Mouse (Mus musculus): ENCODE data around the gene Tcp11. TPM values are rescaled to one million over a fixed set of nuclear protein-coding genes. Genes with fewer than 3 reads are reported as not detected.

Tcp11 gene
- polyA plus RNA-seq, 1 experiment from 2014 or later: 0.34 TPM

- Histone ChIP-seq H3K36me3 (ENCODE audit: control insufficient read depth, insufficient read depth, low read length) (no peaks in the 10 kb centered on the region), H3K27ac (ENCODE audit: low read depth, low read length) (0 out of 2 replicates have a peak overlapping the region, but pooled peaks have one; percentile 17), H3K9ac (ENCODE audit: low read depth, low read length) (no peak overlapping the region), H3K27me3 (ENCODE audit: control insufficient read depth, insufficient read depth, low read length) (no peaks in the 10 kb centered on the region), H3K4me2 (no peak overlapping the region; the same call in 1 of the 2 replicates), H3K4me3 (ENCODE audit: low read depth, low read length) (no peak overlapping the region), H3K9me3 (replicated peaks; ENCODE audit: control insufficient read depth, low read length) (no peaks in the 10 kb centered on the region), H3K4me1 (ENCODE audit: control insufficient read depth, insufficient read depth, low read length) (peaks cover 49% of the 10 kb centered on the region)
- ATAC-seq (replicated peaks; ENCODE audit: insufficient number of reproducible peaks, low FRiP score, low TSS enrichment): no peak
- 66% methylated on average over 10 of the region's 10 CpGs for WGBS (ENCODE audit: insufficient replicate concordance)
These were observed 58.5 kb downstream of the Tcp11 start for GRCm38 (mm10) chr17:28021911-28022310.

DNA sequence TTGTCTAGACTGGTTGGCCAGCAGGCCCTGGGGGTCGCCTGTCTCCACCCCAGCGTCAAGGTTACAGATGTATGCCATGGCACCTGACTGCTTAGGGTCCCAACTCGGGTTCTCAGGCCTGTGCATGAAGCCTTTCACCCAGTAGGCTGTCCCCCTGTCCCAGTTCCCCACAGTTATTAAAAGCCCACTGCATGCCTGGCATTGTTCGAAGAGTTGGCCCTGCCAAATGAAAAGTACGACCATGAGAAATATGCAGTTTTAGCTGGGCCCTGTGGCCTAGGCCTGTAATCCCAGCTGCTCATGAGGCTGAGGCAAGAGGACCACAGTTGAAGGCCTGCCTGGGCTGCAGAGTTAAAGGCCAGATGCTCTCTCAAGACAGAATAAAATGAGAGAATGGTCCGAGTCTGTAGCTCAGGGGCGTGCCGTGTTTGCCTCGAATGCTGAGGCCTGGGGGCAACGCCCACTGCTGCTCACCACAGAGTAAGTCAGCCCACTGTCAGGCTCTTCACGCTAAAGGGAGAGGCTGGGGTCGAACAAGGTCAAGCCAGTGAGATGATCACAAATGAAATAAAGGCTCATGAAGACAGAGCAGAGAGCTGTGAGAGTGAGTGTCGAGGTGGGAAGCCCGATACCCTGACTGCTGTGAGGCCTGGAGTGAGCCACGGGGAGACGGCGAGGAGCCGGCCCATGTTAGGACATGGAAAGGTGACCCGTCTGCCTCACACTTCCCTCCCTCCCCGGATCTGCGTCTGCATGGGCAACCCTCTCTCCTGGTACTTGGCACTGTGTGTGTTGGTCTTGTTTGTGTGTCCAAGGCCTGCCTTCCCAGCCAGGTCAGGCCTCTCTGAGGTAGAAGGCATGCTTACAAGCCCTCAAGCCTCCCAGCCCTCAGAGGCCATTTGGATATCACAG is 60.4 kb downstream of the Tcp11 start:
- WGBS (ENCODE audit: insufficient replicate concordance): 72% methylated on average over 21 of the region's 21 CpGs
- Histone ChIP-seq H3K9ac (ENCODE audit: low read depth, low read length) (no peak overlapping the region), H3K27me3 (ENCODE audit: control insufficient read depth, insufficient read depth, low read length) (no peaks in the 10 kb centered on the region), H3K4me1 (ENCODE audit: control insufficient read depth, insufficient read depth, low read length) (peaks cover 50% of the 10 kb centered on the region), H3K36me3 (ENCODE audit: control insufficient read depth, insufficient read depth, low read length) (no peaks in the 10 kb centered on the region), H3K4me2 (no peak overlapping the region), H3K4me3 (ENCODE audit: low read depth, low read length) (no peak overlapping the region), H3K27ac (ENCODE audit: low read depth, low read length) (0 out of 2 replicates have a peak overlapping the region, but pooled peaks have one; percentile 11), H3K9me3 (replicated peaks; ENCODE audit: control insufficient read depth, low read length) (no peaks in the 10 kb centered on the region)
- no peak for ATAC-seq (replicated peaks; ENCODE audit: insufficient number of reproducible peaks, low FRiP score, low TSS enrichment)

DNA sequence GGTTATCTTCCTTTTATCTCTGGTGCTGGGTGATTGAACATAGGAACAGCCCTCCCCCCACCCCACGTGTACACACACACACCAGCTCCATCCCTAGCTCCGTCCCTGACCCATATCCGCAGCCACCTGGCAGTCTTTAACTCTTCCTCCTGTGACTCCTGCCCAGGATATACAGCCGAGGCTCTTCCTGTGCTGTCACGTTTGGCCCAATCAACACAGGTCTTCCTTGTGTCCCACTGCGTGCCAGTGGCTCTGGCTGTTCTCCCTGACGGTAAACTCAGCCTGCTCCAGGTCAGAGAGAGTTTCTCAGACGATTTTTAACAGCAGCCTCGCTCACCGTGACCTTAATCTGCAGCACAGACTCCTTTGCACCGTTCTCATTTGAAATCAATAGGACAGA is 61.7 kb downstream of the Tcp11 start:
- H3K36me3 ChIP-seq (ENCODE audit: control insufficient read depth, insufficient read depth, low read length): no peaks in the 10 kb centered on the region
- H3K9me3 ChIP-seq (replicated peaks; ENCODE audit: control insufficient read depth, low read length): no peaks in the 10 kb centered on the region
- H3K4me2 ChIP-seq: no peak overlapping the region
- no peak overlapping the region for H3K27ac ChIP-seq (ENCODE audit: low read depth, low read length)
- H3K27me3 ChIP-seq (ENCODE audit: control insufficient read depth, insufficient read depth, low read length): no peaks in the 10 kb centered on the region
- H3K4me1 ChIP-seq (ENCODE audit: control insufficient read depth, insufficient read depth, low read length): peaks cover 49% of the 10 kb centered on the region
- no peak for ATAC-seq (replicated peaks; ENCODE audit: insufficient number of reproducible peaks, low FRiP score, low TSS enrichment)
- no peak overlapping the region for H3K4me3 ChIP-seq (ENCODE audit: low read depth, low read length)
- WGBS (ENCODE audit: insufficient replicate concordance): 57% methylated on average over 11 of the region's 11 CpGs
- no peak overlapping the region for H3K9ac ChIP-seq (ENCODE audit: low read depth, low read length)

DNA sequence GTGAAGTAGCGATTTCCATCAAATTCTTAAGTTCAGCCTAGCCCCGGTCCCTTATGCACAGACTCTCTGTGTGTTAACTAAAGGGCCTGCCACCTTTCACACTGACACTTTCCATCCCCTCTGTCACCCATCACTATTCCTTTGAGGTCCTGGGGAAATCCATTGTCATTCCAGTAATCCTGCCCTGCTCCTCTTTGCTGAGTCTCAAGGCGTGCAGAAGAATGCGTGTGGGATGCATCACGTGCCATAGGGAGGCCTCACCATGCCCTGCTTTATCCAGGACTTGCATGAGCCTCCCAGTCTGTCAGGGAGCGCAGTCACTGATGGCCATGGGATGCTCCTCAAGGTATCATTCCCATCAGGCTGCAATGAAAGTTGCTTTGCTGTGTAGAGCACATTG is 62.1 kb downstream of the Tcp11 start:
- 49% methylated on average over 6 of the region's 6 CpGs for WGBS (ENCODE audit: insufficient replicate concordance)

More for the DNA sequence above, 62.1 kb downstream of the Tcp11 start:
- Histone ChIP-seq H3K36me3 (ENCODE audit: control insufficient read depth, insufficient read depth, low read length) (no peaks in the 10 kb centered on the region), H3K4me1 (ENCODE audit: control insufficient read depth, insufficient read depth, low read length) (peaks cover 54% of the 10 kb centered on the region), H3K27ac (ENCODE audit: low read depth, low read length) (no peak overlapping the region), H3K9me3 (replicated peaks; ENCODE audit: control insufficient read depth, low read length) (no peaks in the 10 kb centered on the region), H3K4me3 (ENCODE audit: low read depth, low read length) (no peak overlapping the region), H3K9ac (ENCODE audit: low read depth, low read length) (no peak overlapping the region), H3K27me3 (ENCODE audit: control insufficient read depth, insufficient read depth, low read length) (no peaks in the 10 kb centered on the region), H3K4me2 (no peak overlapping the region)
- ATAC-seq (replicated peaks; ENCODE audit: insufficient number of reproducible peaks, low FRiP score, low TSS enrichment): no peak

Other genes starting within 250 kb of the Tcp11 start
- gene Snrpc, start 242.5 kb downstream of the Tcp11 start, polyA plus RNA-seq (2014; fragmentation: Nextera tagmentation; extraction: Ambion mirVana): 226 and 242 TPM in 2 replicates
- 3.8 and 4.1 TPM in 2 replicates for gene Uhrf1bp1, start 224.2 kb downstream of the Tcp11 start, polyA plus RNA-seq (2014; fragmentation: Nextera tagmentation; extraction: Ambion mirVana)
- gene Anks1, start 171.3 kb downstream of the Tcp11 start, polyA plus RNA-seq (2014; fragmentation: Nextera tagmentation; extraction: Ambion mirVana): 5.5 and 6.9 TPM in 2 replicates
- 50.4 and 53.0 TPM in 2 replicates for gene Taf11, start 170.8 kb downstream of the Tcp11 start, polyA plus RNA-seq (2014; fragmentation: Nextera tagmentation; extraction: Ambion mirVana)
- 1.7 and 2.3 TPM in 2 replicates for gene Scube3, start 61.5 kb upstream of the Tcp11 start, polyA plus RNA-seq (2014; fragmentation: Nextera tagmentation; extraction: Ambion mirVana)
- gene Zfp523, start 96.5 kb upstream of the Tcp11 start, polyA plus RNA-seq (2014; fragmentation: Nextera tagmentation; extraction: Ambion mirVana): 19.5 and 21.0 TPM in 2 replicates
- gene Def6, start 127.1 kb upstream of the Tcp11 start, polyA plus RNA-seq (2014; fragmentation: Nextera tagmentation; extraction: Ambion mirVana): 2.6 and 2.8 TPM in 2 replicates
- 1.8 and 2.0 TPM in 2 replicates for gene Ppard, start 152.1 kb upstream of the Tcp11 start, polyA plus RNA-seq (2014; fragmentation: Nextera tagmentation; extraction: Ambion mirVana)
- gene Fance, start 232.9 kb upstream of the Tcp11 start, polyA plus RNA-seq (2014; fragmentation: Nextera tagmentation; extraction: Ambion mirVana): 15.3 and 17.3 TPM in 2 replicates
- gene Rpl10a, start 247.8 kb upstream of the Tcp11 start, polyA plus RNA-seq (2014; fragmentation: Nextera tagmentation; extraction: Ambion mirVana): 408 and 446 TPM in 2 replicates

Measured in heart, embryonic 11.5 days (tissue).